Mouse (Mus musculus): Measurements from ENCODE around the gene Ccnc.

GRCm38 (mm10) chr4:21679624-21680480, 47.6 kb upstream of the Ccnc start:
- TF ChIP-seq EP300 (IDR thresholded peaks at IDR 0.05; ENCODE audit: insufficient read depth, low read depth, low read length) = no peak
- no peak for TF ChIP-seq CTCF (IDR thresholded peaks at IDR 0.05)

Data from heart, adult 2 months (tissue).